Mouse (Mus musculus): ENCODE data around the gene Ccdc57. TPM values are rescaled to one million over a fixed set of nuclear protein-coding genes. Genes with fewer than 3 reads are reported as not detected.
A peak's percentile ranks its signal among the peaks of the same experiment; 100 is the strongest.

Ccdc57 gene
- polyA plus RNA-seq, 1 experiment: 7.2 TPM

DNA sequence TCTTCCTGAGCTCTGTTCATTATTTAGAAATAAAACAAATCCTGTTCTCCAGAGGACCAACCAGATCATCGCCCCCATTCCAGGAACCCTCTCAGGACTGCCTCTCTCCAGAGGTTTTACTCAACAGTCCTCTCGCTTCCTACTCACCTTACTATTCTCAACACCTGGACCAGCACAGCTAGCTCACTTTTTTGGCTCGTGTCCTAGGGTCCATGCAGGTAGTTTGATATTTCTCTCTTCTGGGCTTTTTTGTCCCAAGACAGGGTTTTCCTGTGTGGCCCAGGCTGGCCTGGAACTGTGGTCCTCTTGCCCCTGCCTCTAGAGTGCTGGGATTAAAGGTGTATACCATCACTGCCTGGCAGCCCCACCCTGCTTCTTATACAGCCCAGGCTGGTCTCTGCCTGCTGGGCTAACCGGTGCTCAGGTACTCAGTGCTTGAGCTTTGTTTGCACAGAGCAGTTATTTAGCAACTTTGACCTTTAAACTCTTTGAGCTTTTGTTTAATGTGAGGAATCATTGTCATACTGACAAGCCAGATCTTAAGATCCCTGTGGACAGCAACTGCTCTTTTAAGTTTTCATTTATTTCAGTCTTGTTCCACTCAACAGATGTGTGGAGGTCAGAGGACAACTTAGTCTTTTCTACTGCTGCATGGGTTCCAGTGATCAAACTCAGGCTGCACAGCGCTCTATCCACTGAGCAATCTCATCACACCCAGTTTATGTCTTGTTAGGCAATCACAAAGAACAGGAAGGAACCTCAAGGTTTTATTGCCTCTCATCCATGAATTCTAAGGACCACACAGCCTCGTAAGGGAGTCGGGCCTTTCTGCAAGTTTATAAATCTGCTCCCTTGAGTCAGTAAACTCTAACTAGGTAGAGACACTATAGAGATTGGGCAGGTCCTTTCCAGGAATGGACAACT is 127.0 kb downstream of the Ccdc57 start:
- DNase-seq (ENCODE audit: low read depth): no peak
- no peak for TF ChIP-seq POLR2A (IDR thresholded peaks at IDR 0.05; ENCODE audit: borderline replicate concordance, extremely low read depth, insufficient read depth, insufficient read length, poor library complexity, severe bottlenecking)
- TF ChIP-seq CTCF (IDR thresholded peaks at IDR 0.05; ENCODE audit: borderline replicate concordance, extremely low read depth, insufficient read depth, insufficient read length): no peak

DNA sequence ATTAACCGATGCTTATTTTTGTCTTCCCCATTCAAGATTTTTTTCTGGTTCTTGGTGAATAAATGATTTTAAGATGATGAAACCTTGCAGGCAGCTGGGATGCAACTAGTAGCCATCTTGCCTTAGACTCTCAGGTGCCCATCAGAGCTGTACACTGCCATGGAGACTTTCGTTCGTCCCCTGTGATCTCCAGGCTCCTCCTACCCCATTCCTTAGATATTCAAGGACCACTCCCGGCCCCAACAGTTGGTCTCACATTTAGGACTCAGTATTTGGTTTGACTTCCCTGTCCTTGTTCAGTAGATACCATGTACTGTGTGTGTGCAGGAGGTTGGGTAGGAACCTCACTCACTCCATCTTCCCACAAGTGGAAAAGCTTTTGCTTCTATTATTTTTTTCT is 127.9 kb downstream of the Ccdc57 start:
- DNase-seq (ENCODE audit: low read depth): no peak
- TF ChIP-seq POLR2A (IDR thresholded peaks at IDR 0.05; ENCODE audit: borderline replicate concordance, extremely low read depth, insufficient read depth, insufficient read length, poor library complexity, severe bottlenecking) (no peak), CTCF (IDR thresholded peaks at IDR 0.05; ENCODE audit: borderline replicate concordance, extremely low read depth, insufficient read depth, insufficient read length) (no peak)

DNA sequence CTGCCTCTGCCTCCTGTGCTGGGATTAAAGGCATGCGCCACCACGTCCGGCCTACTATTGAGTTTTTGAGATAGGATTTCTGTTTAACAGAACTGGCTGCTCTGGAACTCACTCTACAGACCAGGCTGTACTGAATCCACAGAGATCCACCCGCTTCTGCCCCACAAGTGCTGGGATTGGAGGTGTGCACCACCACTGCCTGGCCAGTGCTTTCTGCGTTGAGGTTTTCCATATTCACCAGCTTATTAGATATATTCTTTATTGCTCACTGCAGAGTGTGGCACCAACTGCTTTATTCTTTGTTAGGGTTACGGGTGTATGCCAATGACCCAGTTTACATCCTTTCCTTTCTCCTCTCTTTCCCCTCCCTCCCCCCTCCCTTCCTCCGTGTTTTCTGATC is 128.4 kb downstream of the Ccdc57 start:
- no peak for DNase-seq (ENCODE audit: low read depth)
- no peak for TF ChIP-seq POLR2A (IDR thresholded peaks at IDR 0.05; ENCODE audit: borderline replicate concordance, extremely low read depth, insufficient read depth, insufficient read length, poor library complexity, severe bottlenecking)
- no peak for TF ChIP-seq CTCF (IDR thresholded peaks at IDR 0.05; ENCODE audit: borderline replicate concordance, extremely low read depth, insufficient read depth, insufficient read length)

DNA sequence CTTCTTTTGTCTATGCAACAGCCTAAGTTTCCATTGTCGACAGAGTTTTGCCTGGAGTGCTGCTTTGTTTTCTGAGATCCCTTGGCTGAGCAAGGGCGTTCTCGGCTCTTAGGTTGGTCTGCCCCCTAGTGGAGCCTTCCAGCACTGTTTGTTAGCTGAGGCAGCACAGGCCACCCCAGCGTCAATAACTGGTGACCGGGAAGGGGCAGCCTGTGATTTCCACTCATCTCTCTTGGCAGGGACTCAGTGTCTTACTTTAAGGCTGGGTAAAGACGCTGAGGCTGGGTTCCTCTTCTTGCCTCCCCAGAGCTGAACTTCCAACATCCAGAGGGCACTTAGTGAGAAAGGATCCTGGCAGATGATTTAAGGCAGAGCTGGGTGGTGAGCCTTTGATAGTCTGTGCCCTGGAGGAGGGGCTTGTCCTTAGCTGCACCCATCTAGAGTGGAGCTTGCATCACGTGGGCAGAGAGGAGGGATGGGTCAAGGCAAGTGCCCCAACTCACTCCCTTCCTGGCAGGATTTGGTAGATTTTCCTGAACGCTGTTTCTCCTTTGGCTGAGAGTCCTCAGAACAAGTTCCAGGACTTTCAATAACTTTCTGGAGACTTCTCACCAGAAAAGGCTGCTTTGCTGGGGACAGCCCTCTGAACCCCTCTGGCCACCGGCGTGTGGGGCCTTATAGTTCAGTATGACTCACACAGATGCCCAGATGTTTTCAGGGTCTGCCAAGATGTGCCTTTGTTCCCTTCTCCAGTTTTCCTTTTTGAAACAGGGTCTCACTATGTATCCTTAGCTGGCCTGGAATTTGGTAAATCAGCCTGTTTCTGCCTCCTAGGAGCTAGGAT is 132.4 kb downstream of the Ccdc57 start:
- DNase-seq (ENCODE audit: low read depth): peak; percentile 91
- TF ChIP-seq POLR2A (IDR thresholded peaks at IDR 0.05; ENCODE audit: borderline replicate concordance, extremely low read depth, insufficient read depth, insufficient read length, poor library complexity, severe bottlenecking) (no peak), CTCF (IDR thresholded peaks at IDR 0.05; ENCODE audit: borderline replicate concordance, extremely low read depth, insufficient read depth, insufficient read length) (peak; percentile 92)

DNA sequence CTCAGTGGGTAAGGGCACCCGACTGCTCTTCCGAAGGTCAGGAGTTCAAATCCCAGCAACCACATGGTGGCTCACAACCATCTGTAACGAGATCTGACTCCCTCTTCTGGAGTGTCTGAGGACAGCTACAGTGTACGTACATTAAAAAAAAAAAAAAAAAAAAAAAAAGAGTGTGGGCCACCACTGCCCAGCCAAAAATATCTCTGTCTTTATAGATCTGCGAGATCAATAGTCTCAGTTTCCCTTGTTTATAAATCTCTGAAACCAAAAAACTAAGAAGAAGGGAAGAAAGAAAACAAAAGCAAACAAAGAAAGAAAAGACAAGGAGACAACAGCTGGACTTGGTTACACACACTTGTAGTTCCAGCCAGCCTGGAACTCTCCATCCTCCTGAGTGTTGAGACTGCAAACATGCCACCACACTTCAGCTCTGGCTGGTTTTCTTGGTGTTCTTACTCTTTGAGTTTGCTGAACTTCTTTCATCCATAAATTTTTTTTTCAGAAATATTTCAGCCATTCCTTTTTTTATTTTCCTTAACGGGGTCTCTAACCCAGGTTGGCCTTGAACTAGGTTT is 133.3 kb downstream of the Ccdc57 start:
- DNase-seq (ENCODE audit: low read depth): no peak
- no peak for TF ChIP-seq POLR2A (IDR thresholded peaks at IDR 0.05; ENCODE audit: borderline replicate concordance, extremely low read depth, insufficient read depth, insufficient read length, poor library complexity, severe bottlenecking)
- TF ChIP-seq CTCF (IDR thresholded peaks at IDR 0.05; ENCODE audit: borderline replicate concordance, extremely low read depth, insufficient read depth, insufficient read length): no peak

DNA sequence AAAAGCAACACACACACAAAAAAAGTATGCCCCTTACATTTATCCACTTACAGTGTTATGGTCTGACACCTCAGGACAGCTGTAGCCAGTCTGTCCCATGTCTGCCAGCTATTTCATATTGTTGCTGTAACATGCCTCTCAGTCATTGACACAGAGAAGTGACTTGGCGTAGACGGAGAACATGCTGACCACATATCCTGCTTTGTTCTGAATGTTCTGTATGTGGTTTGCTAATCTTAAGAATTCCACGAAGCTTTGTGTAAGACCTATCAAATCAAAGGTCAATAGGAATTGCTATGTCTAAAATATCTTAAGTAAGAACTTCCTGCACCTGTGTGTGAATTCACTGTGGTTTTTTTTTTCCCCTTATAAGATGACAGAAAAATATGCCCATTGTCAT is 134.4 kb downstream of the Ccdc57 start:
- no peak for TF ChIP-seq POLR2A (IDR thresholded peaks at IDR 0.05; ENCODE audit: borderline replicate concordance, extremely low read depth, insufficient read depth, insufficient read length, poor library complexity, severe bottlenecking)
- TF ChIP-seq CTCF (IDR thresholded peaks at IDR 0.05; ENCODE audit: borderline replicate concordance, extremely low read depth, insufficient read depth, insufficient read length): no peak
- DNase-seq (ENCODE audit: low read depth): no peak

DNA sequence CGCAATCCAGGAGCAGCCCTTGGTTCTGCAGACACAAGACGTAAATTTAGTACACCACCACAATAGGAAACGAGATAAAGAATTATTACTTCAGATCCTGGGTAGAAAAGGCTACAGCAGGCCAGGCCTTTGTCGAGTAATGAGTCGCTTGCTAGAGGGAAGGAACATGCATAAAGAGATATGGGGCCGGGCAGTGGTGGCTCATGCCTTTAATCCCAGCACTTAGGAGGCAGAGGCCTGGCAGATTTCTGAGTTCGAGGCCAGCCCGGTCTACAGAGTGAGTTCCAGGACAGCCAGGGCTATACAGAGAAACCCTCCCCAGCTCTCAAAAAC is 136.1 kb downstream of the Ccdc57 start:
- TF ChIP-seq POLR2A (IDR thresholded peaks at IDR 0.05; ENCODE audit: borderline replicate concordance, extremely low read depth, insufficient read depth, insufficient read length, poor library complexity, severe bottlenecking) (no peak), CTCF (IDR thresholded peaks at IDR 0.05; ENCODE audit: borderline replicate concordance, extremely low read depth, insufficient read depth, insufficient read length) (no peak)
- DNase-seq (ENCODE audit: low read depth): no peak

DNA sequence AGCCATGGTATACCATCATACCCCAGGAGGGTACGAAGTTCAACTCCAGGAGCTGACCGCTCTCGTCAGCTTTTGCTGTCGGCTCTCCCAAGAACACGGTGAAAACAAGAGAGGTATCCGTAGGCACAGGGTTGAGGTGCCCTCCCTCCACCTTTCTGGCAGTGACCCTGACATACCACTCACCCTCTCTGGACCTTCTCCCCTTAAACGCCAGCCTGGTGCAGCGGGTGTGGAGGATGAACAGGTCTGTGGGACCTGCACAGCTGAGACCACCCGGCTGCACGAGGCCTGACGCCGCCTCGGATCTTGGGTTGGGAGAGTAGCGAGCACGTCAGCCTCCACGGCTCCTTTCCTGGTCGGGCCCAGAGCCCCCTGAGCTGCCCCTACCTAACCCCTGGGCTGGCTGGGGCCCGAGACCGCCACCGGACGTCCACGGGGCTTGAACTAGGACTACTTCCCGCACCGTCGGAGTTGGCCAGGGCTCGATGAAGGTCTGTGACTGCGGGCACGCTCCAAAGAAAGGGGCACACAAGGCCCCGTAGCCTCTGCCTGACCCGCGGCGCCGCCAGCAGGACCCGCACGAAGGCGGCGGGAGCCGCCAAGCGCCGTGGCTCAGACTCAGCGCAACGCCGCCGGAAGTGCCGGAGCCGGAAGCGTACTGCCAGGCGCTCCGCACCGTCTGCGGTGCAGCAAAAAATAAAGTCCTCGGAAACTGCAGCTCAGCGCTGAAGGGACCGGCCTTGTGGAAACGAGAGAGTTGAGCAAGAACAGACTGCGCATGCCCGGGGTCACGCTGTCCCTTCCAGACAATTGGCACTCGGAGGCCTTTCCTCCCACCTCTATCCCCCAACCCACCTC is 136.7 kb downstream of the Ccdc57 start, which contains the start of gene Dus1l:
Dus1l (minus strand) TSS at position 648 of the 858 bp plus-strand sequence.
- peak; percentile 98 for DNase-seq (ENCODE audit: low read depth)
- no peak for TF ChIP-seq CTCF (IDR thresholded peaks at IDR 0.05; ENCODE audit: borderline replicate concordance, extremely low read depth, insufficient read depth, insufficient read length)
- TF ChIP-seq POLR2A (IDR thresholded peaks at IDR 0.05; ENCODE audit: borderline replicate concordance, extremely low read depth, insufficient read depth, insufficient read length, poor library complexity, severe bottlenecking): peak; percentile 80

DNA sequence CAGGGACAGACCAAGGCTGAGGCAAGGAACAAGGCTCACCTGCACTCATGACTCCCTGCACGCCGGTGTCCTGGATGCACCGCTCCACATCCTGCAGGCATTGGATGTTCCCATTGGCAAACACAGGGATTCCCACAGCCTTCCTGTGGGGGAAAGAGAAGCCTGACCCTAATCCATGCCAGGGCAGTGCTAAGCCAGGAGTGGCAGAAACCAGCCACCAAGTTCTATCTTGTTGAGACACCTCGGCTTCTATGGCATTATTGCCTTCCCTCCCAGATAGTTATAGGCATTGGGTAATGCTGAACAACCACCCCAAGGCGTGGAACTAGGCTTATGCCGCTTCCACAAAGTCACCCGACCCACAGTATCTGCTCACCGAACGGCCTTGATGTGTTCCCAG is 140.0 kb downstream of the Ccdc57 start:
- TF ChIP-seq POLR2A (IDR thresholded peaks at IDR 0.05; ENCODE audit: borderline replicate concordance, extremely low read depth, insufficient read depth, insufficient read length, poor library complexity, severe bottlenecking) (no peak), CTCF (IDR thresholded peaks at IDR 0.05; ENCODE audit: borderline replicate concordance, extremely low read depth, insufficient read depth, insufficient read length) (no peak)
- DNase-seq (ENCODE audit: low read depth): no peak

DNA sequence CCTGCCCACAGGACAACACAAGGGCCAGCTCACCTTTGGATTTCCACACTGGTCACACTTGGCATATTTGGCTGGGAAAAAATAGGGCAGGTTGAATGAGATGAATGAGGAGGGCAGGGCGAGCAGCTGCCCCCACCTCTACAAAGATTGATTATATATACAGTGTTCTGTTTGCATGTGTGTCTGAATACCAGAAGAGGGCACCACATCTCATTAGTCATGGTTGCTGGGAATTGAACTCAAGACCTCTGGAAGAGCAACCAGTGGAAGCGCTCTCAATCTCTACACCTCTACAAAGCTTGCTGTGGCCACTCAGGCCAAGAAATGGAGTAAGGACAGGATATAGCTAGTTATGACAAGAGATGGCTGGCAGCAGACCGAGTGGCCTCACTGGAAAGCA is 142.9 kb downstream of the Ccdc57 start:
- DNase-seq (ENCODE audit: low read depth): no peak
- TF ChIP-seq CTCF (IDR thresholded peaks at IDR 0.05; ENCODE audit: borderline replicate concordance, extremely low read depth, insufficient read depth, insufficient read length): no peak
- no peak for TF ChIP-seq POLR2A (IDR thresholded peaks at IDR 0.05; ENCODE audit: borderline replicate concordance, extremely low read depth, insufficient read depth, insufficient read length, poor library complexity, severe bottlenecking)

All from brain, embryonic 14.5 days (tissue).